Mouse (Mus musculus) CH12.LX (cell line): Measurements from ENCODE around the gene Spsb2. TPM values are rescaled to one million over a fixed set of nuclear protein-coding genes. Genes with fewer than 3 reads are reported as not detected.

Experiments
- DNase-seq: peaks from one replicate; pipeline ENCODE4 v3.0.0-alpha.2; 2013; ENCODE audit errors: extremely low read depth
- H3K27ac ChIP-seq: 2 replicates; pipeline ENCODE4 v1.5.1; 2012; ENCODE audit warnings: low read depth, mild to moderate bottlenecking, control low read depth, moderate library complexity; ENCODE audit not compliant: insufficient read depth
- H3K27me3 ChIP-seq: replicated peaks from 2 replicates; pipeline ENCODE3; 2012; ENCODE audit warnings: inconsistent platforms
- H3K36me3 ChIP-seq, 2 experiments: replicated peaks in 1 of 2; 2 replicates each; pipeline versions ENCODE3 to v1.6.1; 2012; ENCODE audit warnings: inconsistent platforms in 1 of 2, low read length in 1 of 2, mild to moderate bottlenecking in 1 of 2, mixed read lengths in 1 of 2, moderate library complexity in 1 of 2; ENCODE audit not compliant: control insufficient read depth in 1 of 2, insufficient read depth in 1 of 2
- H3K4me1 ChIP-seq, 2 experiments: 2 replicates each; pipeline ENCODE4 v1.6.1; 2012; ENCODE audit warnings: inconsistent platforms in 1 of 2, moderate library complexity in 1 of 2; ENCODE audit not compliant: insufficient read depth in 2 of 2, control insufficient read depth in 1 of 2
- H3K4me2 ChIP-seq: 2 replicates; pipeline ENCODE4 v1.6.1; 2012; ENCODE audit warnings: low read depth, mild to moderate bottlenecking, control low read depth; ENCODE audit not compliant: poor library complexity, insufficient read depth, severe bottlenecking
- H3K4me3 ChIP-seq, 3 experiments: fragments of 150-350 bp in 1 of 3; sonication (generic) in 1 of 3; replicated peaks in 1 of 3; 2 replicates each; pipeline versions ENCODE3 to v1.5.1; 2011 to 2012; ENCODE audit warnings: low read depth in 2 of 3, low read length in 2 of 3, mild to moderate bottlenecking in 2 of 3, moderate library complexity in 2 of 3, control low read depth in 1 of 3, improper control_type of control experiment in 1 of 3, inconsistent platforms in 1 of 3, mixed read lengths in 1 of 3; ENCODE audit not compliant: poor library complexity in 1 of 3
- H3K79me2 ChIP-seq: replicated peaks from 2 replicates; pipeline ENCODE4 v1.6.1; 2012; ENCODE audit warnings: mild to moderate bottlenecking, moderate library complexity; ENCODE audit not compliant: control insufficient read depth, poor library complexity, insufficient read depth, severe bottlenecking; ENCODE audit errors: extremely low read depth
- H3K9ac ChIP-seq: 2 replicates; pipeline ENCODE4 v1.6.1; 2012; ENCODE audit warnings: low read depth, mild to moderate bottlenecking, control low read depth, moderate library complexity; ENCODE audit not compliant: insufficient read depth
- H3K9me3 ChIP-seq: replicated peaks from 2 replicates; pipeline ENCODE3; 2012; ENCODE audit warnings: low read length, inconsistent platforms, mixed read lengths
- BHLHE40 ChIP-seq: IDR thresholded peaks from 2 replicates; pipeline ENCODE4 v1.6.1; 2011; ENCODE audit warnings: mild to moderate bottlenecking, low read depth, low read length, improper control_type of control experiment
- CHD1 ChIP-seq: IDR thresholded peaks from 2 replicates; pipeline ENCODE4 v1.6.1; 2012; ENCODE audit warnings: low read depth, low read length, improper control_type of control experiment, inconsistent platforms
- CHD2 ChIP-seq: IDR thresholded peaks from 2 replicates; pipeline ENCODE4 v1.6.1; 2011; ENCODE audit warnings: low read length, improper control_type of control experiment
- CTCF ChIP-seq, 2 experiments: IDR thresholded peaks in 1 of 2; conservative IDR thresholded peaks in 1 of 2; 2 replicates each; pipeline ENCODE4 v1.5.1; 2011 to 2012; ENCODE audit warnings: low read depth in 2 of 2, low read length in 2 of 2, improper control_type of control experiment in 1 of 2, inconsistent platforms in 1 of 2, mild to moderate bottlenecking in 1 of 2, moderate library complexity in 1 of 2
- E2F4 ChIP-seq: IDR thresholded peaks from 2 replicates; pipeline ENCODE4 v1.6.1; 2011; ENCODE audit warnings: low read depth, low read length, improper control_type of control experiment; ENCODE audit not compliant: insufficient replicate concordance
- ELF1 ChIP-seq: IDR thresholded peaks from 2 replicates; pipeline ENCODE4 v1.6.1; 2014; ENCODE audit warnings: low read depth, mild to moderate bottlenecking, inconsistent platforms, low read length, improper control_type of control experiment
- EP300 ChIP-seq: IDR thresholded peaks from 2 replicates; pipeline ENCODE4 v1.6.1; 2011; ENCODE audit warnings: low read length, improper control_type of control experiment
- ETS1 ChIP-seq: conservative IDR thresholded peaks from 2 replicates; pipeline ENCODE4 v1.6.1; 2012; ENCODE audit warnings: low read depth, mild to moderate bottlenecking, inconsistent platforms, low read length, improper control_type of control experiment, moderate library complexity
- GABPA ChIP-seq: IDR thresholded peaks from 2 replicates; pipeline ENCODE4 v1.6.1; 2012; ENCODE audit warnings: low read depth, low read length, improper control_type of control experiment, inconsistent platforms; ENCODE audit not compliant: insufficient replicate concordance
- HCFC1 ChIP-seq: IDR thresholded peaks from 2 replicates; pipeline ENCODE4 v1.6.1; 2012; ENCODE audit warnings: low read depth, mild to moderate bottlenecking, inconsistent platforms, low read length, improper control_type of control experiment
- IRF4 ChIP-seq: IDR thresholded peaks from 2 replicates; pipeline ENCODE4 v1.6.1; 2014; ENCODE audit warnings: low read depth, mild to moderate bottlenecking, inconsistent platforms, low read length, improper control_type of control experiment
- JUN ChIP-seq: IDR thresholded peaks from 2 replicates; pipeline ENCODE4 v1.6.1; 2011; ENCODE audit warnings: low read depth, mild to moderate bottlenecking, low read length, improper control_type of control experiment, moderate library complexity; ENCODE audit not compliant: insufficient read depth
- KAT2A ChIP-seq: IDR thresholded peaks from 2 replicates; pipeline ENCODE4 v1.6.1; 2012; ENCODE audit warnings: low read length, improper control_type of control experiment, inconsistent platforms; ENCODE audit not compliant: insufficient replicate concordance
- MAFK ChIP-seq: IDR thresholded peaks from 2 replicates; pipeline ENCODE4 v1.6.1; 2011; ENCODE audit warnings: low read length, improper control_type of control experiment; ENCODE audit not compliant: insufficient replicate concordance
- MAX ChIP-seq: IDR thresholded peaks from 2 replicates; pipeline ENCODE4 v1.6.1; 2011; ENCODE audit warnings: low read length, improper control_type of control experiment
- MAZ ChIP-seq: IDR thresholded peaks from 2 replicates; pipeline ENCODE4 v1.6.1; 2012; ENCODE audit warnings: low read depth, mild to moderate bottlenecking, inconsistent platforms, low read length, improper control_type of control experiment, moderate library complexity
- MXI1 ChIP-seq: IDR thresholded peaks from 2 replicates; pipeline ENCODE4 v1.6.1; 2011; ENCODE audit warnings: mild to moderate bottlenecking, low read depth, low read length, improper control_type of control experiment
- MYC ChIP-seq: IDR thresholded peaks from 2 replicates; pipeline ENCODE4 v1.6.1; 2011; ENCODE audit warnings: low read depth, mild to moderate bottlenecking, improper control_type of control experiment, low read length
- NELFE ChIP-seq: IDR thresholded peaks from 2 replicates; pipeline ENCODE4 v1.6.1; 2011; ENCODE audit warnings: low read depth, low read length, improper control_type of control experiment
- NRF1 ChIP-seq: IDR thresholded peaks from 2 replicates; pipeline ENCODE4 v1.6.1; 2014; ENCODE audit warnings: low read depth, mild to moderate bottlenecking, inconsistent platforms, low read length, improper control_type of control experiment, moderate library complexity
- PAX5 ChIP-seq: IDR thresholded peaks from 2 replicates; pipeline ENCODE4 v1.6.1; 2012; ENCODE audit warnings: low read length, inconsistent platforms, mixed read lengths
- POLR2A ChIP-seq: IDR thresholded peaks from 2 replicates; pipeline ENCODE4 v1.6.1; 2011; ENCODE audit warnings: low read depth, mild to moderate bottlenecking, improper control_type of control experiment, low read length
- POLR2AphosphoS2 ChIP-seq: IDR thresholded peaks from 2 replicates; pipeline ENCODE4 v1.6.1; 2011; ENCODE audit warnings: low read depth, low read length, improper control_type of control experiment
- RCOR1 ChIP-seq: conservative IDR thresholded peaks from 2 replicates; pipeline ENCODE4 v1.6.1; 2012; ENCODE audit warnings: low read depth, mild to moderate bottlenecking, inconsistent platforms, low read length, improper control_type of control experiment
- SIN3A ChIP-seq: IDR thresholded peaks from 2 replicates; pipeline ENCODE4 v1.6.1; 2012; ENCODE audit warnings: low read length, improper control_type of control experiment, inconsistent platforms
- SMC3 ChIP-seq: IDR thresholded peaks from 2 replicates; pipeline ENCODE4 v1.6.1; 2011; ENCODE audit warnings: low read depth, low read length, improper control_type of control experiment
- TBP ChIP-seq: conservative IDR thresholded peaks from 2 replicates; pipeline ENCODE4 v1.6.1; 2011; ENCODE audit warnings: low read depth, low read length, improper control_type of control experiment
- TCF12 ChIP-seq: IDR thresholded peaks from 2 replicates; pipeline ENCODE4 v1.6.1; 2014; ENCODE audit warnings: low read depth, mild to moderate bottlenecking, inconsistent platforms, low read length, improper control_type of control experiment
- UBTF ChIP-seq: IDR thresholded peaks from 2 replicates; pipeline ENCODE4 v1.6.1; 2012; ENCODE audit warnings: low read depth, mild to moderate bottlenecking, inconsistent platforms, low read length, improper control_type of control experiment, moderate library complexity
- ZC3H11A ChIP-seq: IDR thresholded peaks from 2 replicates; pipeline ENCODE4 v1.6.1; 2012; ENCODE audit warnings: low read depth, mild to moderate bottlenecking, inconsistent platforms, low read length, improper control_type of control experiment
- ZKSCAN1 ChIP-seq: IDR thresholded peaks from 2 replicates; pipeline ENCODE4 v1.6.1; 2012; ENCODE audit warnings: low read depth, inconsistent platforms, low read length, improper control_type of control experiment, borderline replicate concordance
- ZMIZ1 ChIP-seq: IDR thresholded peaks from 2 replicates; pipeline ENCODE4 v1.6.1; 2012; ENCODE audit warnings: low read depth, mild to moderate bottlenecking, inconsistent platforms, low read length, improper control_type of control experiment
- dilution Hi-C: fragments of 300-500 bp; cut with MboI; formaldehyde crosslinking; loops from 2 replicates; pipeline ENCODE4 v1.14.3; 2020; ENCODE audit warnings: low sequenced_read_pairs; ENCODE audit not compliant: extremely low pct_unique_long_range_greater_than_20kb, extremely low pct_ligation_motif_present
- in situ Hi-C: fragments of 300-500 bp; cut with MboI; formaldehyde crosslinking; loops from 3 replicates; pipeline ENCODE4 v1.14.3; 2019; ENCODE audit warnings: low sequenced_read_pairs, low pct_ligation_motif_present, low pct_unique_long_range_greater_than_20kb, mixed read lengths
- polyA plus RNA-seq: library from polyadenylated mRNA; unstranded; fragments of >175 nt; gene quantifications from 2 replicates; pipeline ENCODE4 v1.2.1, GENCODE M21; 2012; ENCODE audit warnings: low read depth; ENCODE audit not compliant: insufficient read length
- total RNA-seq, 2 experiments: library from RNA; depleted of rRNA; stranded (reverse); fragments of 300-350 nt in 1 of 2; fragments of >200 nt in 1 of 2; gene quantifications; 2 replicates each; pipeline ENCODE4 v1.2.3; 2012 to 2014

Gene Spsb2
- total and polyA plus RNA-seq, 3 experiments, result 2.4 to 3.3 TPM; not detected in 1

GRCm38 (mm10) chr6:124828868-124829798 is 20.7 kb downstream of the Spsb2 start, which contains the start of the genes Usp5 and Cdca3 (continued):
- TF ChIP-seq MAZ, result peak; percentile 81
- TF ChIP-seq ZC3H11A, result no peak
- TF ChIP-seq ELF1, result peak; percentile 94
- TF ChIP-seq UBTF, result no peak
- TF ChIP-seq CHD2, result peak; percentile 96
- peak; percentile 95 for TF ChIP-seq HCFC1
- no peak for TF ChIP-seq EP300
- TF ChIP-seq, all 38 proteins: peak for 18

GRCm38 (mm10) chr6:124829799-124830700 is 21.6 kb downstream of the Spsb2 start:
- Histone ChIP-seq H3K9ac (peak overlapping the region; percentile 94), H3K4me2 (peak overlapping the region; percentile 53), H3K4me1 (peaks cover 3 to 51% of the 10 kb centered on the region in 2 experiments), H3K9me3 (no peaks in the 10 kb centered on the region), H3K79me2 (peaks cover 32% of the 10 kb centered on the region), H3K27me3 (no peaks in the 10 kb centered on the region), H3K4me3 (peak overlapping the region; percentile 76 to 94 (median 85)), H3K36me3 (peaks cover 45 to 65% of the 10 kb centered on the region in 2 experiments), H3K27ac (peak overlapping the region; percentile 81)
- dilution Hi-C loops (no loop called here), in situ Hi-C loops (no loop called here)
- peak; percentile 98 for DNase-seq
- TF ChIP-seq PAX5 (no peak), CHD2 (peak; percentile 94), CHD1 (peak; percentile 92), KAT2A (peak; percentile 55; the same call in 1 of the 2 replicates), GABPA (no peak), TBP (0 out of 2 replicates have a peak, but pooled peaks have one; percentile 50), EP300 (no peak), NELFE (peak; percentile 85), ZMIZ1 (peak; percentile 85), MAFK (no peak), HCFC1 (peak; percentile 42), POLR2AphosphoS2 (peak; percentile 73), RCOR1 (no peak), ELF1 (peak; percentile 77), MAZ (peak; percentile 72; the same call in 1 of the 2 replicates), CTCF (conservative IDR thresholded peaks at IDR 0.05 in 1 of 2, IDR thresholded peaks at IDR 0.05 in 1 of 2; ENCODE audit: low read depth in 2 of 2, low read length in 2 of 2) (no peak), TCF12 (peak; percentile 67; the same call in 1 of the 2 replicates), SIN3A (peak; percentile 98), POLR2A (peak; percentile 82), BHLHE40 (no peak), IRF4 (peak; percentile 37; the same call in 1 of the 2 replicates), MYC (no peak), SMC3 (no peak), ZC3H11A (no peak), ZKSCAN1 (no peak), MXI1 (peak; percentile 63), JUN (no peak), NRF1 (peak; percentile 19; the same call in 1 of the 2 replicates), UBTF (no peak), ETS1 (no peak), MAX (peak; percentile 53; the same call in 1 of the 2 replicates), E2F4 (peak; percentile 97)
